Mouse (Mus musculus): ENCODE results near the gene Hs3st3b1. TPM values are rescaled to one million over a fixed set of nuclear protein-coding genes. Genes with fewer than 3 reads are reported as not detected.

Hs3st3b1 gene
- 31.7 TPM for total RNA-seq (2023)

DNA sequence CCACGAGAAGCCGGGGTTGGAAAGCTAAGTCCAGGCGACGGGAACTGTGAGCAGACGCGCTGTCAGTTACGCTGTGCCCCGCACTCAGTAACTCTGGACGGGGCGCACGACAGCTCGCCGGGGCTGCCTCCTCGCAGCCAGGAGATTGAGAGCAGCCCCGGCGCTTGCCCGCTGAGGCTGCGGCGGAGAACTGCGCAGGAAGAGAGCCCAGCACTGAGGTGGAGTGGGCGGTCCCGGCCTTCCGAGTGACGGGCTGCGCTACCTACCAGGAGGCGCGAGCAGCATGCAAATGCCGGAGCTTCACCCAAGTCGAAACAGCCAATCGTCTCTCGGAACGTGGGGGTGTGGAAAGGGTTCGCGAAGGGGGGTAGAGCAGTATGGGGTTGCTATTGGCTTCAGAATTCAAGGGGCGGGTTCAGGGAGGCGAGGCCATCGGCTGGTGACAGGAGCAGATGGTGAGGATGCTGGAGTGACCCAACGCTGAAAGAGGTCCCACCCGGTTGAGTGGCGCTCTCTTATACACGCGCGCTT is at the start of gene Hs3st3b1:
Gene Hs3st3b1, minus strand, starts transcription at position 200 of the 531 bp plus-strand sequence.

Other genes with a start within 250 kb of the Hs3st3b1 start
- gene Cox10, start 157.2 kb upstream of the Hs3st3b1 start, total RNA-seq (2023), result 23.8 TPM